16 mouse cellular contexts compared by ENCODE assay signal in genomic region chr1:172414231-172414585, GRCm38 (mm10).
"Had no signal": no experiment of that assay in that cellular context is flagged by ENCODE, and none has a peak within 500 bp of the region (broad histone marks: within the 10 kb centered on the region; RNA-seq: fewer than 3 reads in every experiment).

No protein-coding gene starts in this region.

- H3K36me3 ChIP-seq: neural tube, embryonic 13.5 days; neural tube, embryonic 15.5 days; stomach, embryonic 15.5 days had no signal

- H3K4me1 ChIP-seq: neural tube, embryonic 15.5 days had no signal

- H3K27me3 ChIP-seq: neural tube, embryonic 13.5 days; neural tube, embryonic 15.5 days; stomach, embryonic 15.5 days had no signal

- H3K9me3 ChIP-seq: neural tube, embryonic 13.5 days; neural tube, embryonic 15.5 days; stomach, embryonic 15.5 days had no signal

- DNase-seq: retina, postnatal 1 day; right cerebral cortex, adult 18-20 months; right cerebral cortex, postnatal 14 days; right cerebral cortex, postnatal 25 days; right cerebral cortex, postnatal 4 days; spleen, adult 18-20 months; thymus, adult 18-20 months; thymus, adult 2 months; thymus, postnatal 14 days; thymus, postnatal 25 days; thymus, postnatal 36 days; thymus, postnatal 4 days had no signal

- H3K4me3 ChIP-seq: neural tube, embryonic 13.5 days; neural tube, embryonic 15.5 days; stomach, embryonic 15.5 days had no signal

- H3K27ac ChIP-seq: neural tube, embryonic 13.5 days; neural tube, embryonic 15.5 days; stomach, embryonic 15.5 days; stomach, postnatal 0 days had no signal

- H3K9ac ChIP-seq: neural tube, embryonic 13.5 days; neural tube, embryonic 15.5 days; stomach, embryonic 15.5 days had no signal
